Mouse (Mus musculus) spleen, postnatal 4 days (tissue): ENCODE data around the gene Gale.

Experiments used
- DNase-seq, 2 experiments: peaks; one replicate each; pipeline ENCODE4 v3.0.0; 2022; ENCODE audit warnings: low spot score in 2 of 2

Gale gene

GRCm38 (mm10) chr4:136016059-136016602, 52.6 kb downstream of the Gale start:
- no peak for DNase-seq
